Mouse (Mus musculus) erythroblast, embryonic 14.5 days (primary cell): Measurements from ENCODE around the gene Zdhhc7.

Source experiments
- GATA1 ChIP-seq: IDR thresholded peaks from 2 replicates; pipeline ENCODE4 v1.6.1; 2012; ENCODE audit warnings: low read length, inconsistent platforms, mixed read lengths
- TAL1 ChIP-seq: IDR thresholded peaks from 3 replicates; pipeline ENCODE4 v1.6.1; 2012; ENCODE audit warnings: low read length, inconsistent platforms, mixed read lengths

DNA sequence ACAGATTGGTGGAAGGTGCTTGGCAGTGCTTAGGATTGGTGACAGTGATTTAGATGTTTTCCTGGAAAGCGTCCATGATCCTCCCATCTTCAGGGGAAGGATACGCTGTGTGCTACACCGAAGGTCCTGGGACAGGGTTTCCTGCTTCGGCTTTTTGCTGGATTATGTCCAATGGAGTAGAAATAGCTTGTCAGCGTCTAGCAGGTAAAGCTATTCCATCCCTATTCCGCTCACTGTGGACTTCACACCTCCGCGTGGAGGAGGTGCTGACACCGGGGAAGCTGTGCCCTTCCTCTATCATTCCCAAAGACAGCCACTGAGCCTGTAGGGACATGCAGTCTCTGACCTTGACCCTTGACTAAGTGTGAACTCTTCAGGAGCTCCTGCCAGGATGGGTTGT, 16.9 kb upstream of the Zdhhc7 start:
- no peak for TF ChIP-seq TAL1
- no peak for TF ChIP-seq GATA1
